Mouse (Mus musculus): ENCODE results near the gene S100a1.

Gene S100a1

DNA sequence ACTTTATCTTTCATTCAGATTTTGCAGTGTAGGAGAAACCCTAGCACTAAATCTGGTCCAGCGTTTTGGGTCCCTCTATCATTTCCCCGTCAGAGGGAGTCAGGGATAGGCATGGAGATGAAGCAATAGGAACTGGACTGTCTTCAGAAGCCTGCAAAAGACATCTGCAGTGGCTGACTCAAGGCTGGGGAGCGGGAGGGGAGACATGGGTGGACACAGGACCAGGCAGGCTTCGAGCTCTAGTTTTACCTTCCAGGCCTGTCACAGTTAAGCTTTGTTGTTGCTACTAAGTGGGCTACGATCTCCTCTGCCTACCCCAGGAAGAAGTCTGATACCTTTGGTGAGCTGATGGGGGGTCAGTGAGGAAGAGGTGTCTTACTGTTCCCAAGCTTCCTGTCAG, 1.9 kb downstream of the S100a1 start:
- DNase-seq (ENCODE audit: low read depth, low spot score), result no peak

- DNase-seq (ENCODE audit: low read depth, low spot score), result no peak
These were observed 4.5 kb downstream of the S100a1 start for GRCm38 (mm10) chr3:90509747-90510123.

DNA sequence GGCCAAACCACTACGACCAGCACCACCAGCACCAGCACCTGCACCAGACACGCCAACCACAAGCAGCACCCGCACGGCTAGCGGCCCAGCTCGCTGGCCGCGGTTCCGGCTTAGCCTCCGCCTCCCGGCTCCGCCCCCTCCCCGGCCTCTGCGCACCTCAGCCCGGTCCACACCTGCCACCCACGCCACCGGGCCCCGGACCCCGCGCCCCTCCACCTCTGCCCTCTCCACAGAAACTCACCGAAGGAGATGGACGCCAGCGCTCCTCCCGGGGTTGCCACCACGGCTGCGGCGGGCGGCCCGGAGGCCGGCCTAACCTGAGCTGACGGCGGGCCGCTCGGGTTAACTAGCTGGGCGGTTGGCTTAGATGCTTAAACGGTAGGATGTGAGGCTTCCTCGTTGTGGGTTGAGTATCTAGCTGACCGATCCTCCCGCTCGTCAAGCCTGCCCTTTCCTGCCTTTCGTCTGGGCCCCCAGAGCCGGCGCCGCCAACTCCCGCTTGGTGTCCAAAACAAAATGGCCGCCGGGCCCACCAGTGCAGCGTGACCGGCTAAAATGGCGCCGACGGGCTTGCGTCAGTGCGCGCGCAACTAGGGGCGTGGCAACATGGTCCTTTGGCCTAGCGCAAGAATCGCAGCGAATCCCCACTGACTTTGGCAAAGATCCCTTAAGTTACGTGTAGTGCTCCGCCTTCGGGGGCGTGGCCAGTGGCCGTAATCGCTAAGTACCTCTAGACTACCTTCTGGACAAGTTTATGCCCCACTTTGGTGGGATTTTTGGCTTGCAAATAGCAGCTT, 5.0 kb downstream of the S100a1 start, which contains the start of gene Chtop:
Chtop (minus strand) TSS at position 549 of the 797 bp plus-strand sequence.
- peak; percentile 99 for DNase-seq (ENCODE audit: low read depth, low spot score)

DNA sequence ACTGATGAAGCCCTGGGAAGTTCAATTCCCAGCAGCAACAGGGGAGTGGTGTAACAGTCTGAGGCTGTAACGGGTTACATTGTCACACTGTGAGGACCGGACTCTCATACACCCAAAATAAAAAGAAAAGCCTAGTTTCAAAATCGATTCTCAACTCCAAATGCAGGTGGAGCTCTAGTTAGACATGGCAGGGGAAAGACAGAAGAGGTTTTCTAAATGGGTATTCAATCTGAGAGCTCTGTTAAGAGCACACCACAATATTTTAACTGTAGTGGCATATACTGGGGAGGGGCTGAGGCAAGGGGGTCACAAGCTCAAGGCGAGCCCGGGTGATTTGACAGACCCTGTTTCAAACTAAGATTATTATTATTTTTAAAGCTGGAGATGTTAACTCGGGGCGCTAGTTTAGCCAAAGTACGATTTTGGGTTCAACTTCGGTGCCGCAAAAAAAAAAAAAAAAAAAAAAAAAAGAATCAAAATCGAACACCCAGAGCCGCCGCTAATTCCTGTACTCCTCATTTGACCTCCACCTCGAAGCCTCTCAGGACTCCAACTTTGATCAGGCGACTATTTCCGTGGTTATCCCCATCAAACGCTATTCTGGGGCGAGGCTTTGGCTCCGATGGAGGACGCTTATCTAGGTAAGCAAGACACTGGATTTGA, 5.8 kb downstream of the S100a1 start:
- peak; percentile 29 for DNase-seq (ENCODE audit: low read depth, low spot score)

DNA sequence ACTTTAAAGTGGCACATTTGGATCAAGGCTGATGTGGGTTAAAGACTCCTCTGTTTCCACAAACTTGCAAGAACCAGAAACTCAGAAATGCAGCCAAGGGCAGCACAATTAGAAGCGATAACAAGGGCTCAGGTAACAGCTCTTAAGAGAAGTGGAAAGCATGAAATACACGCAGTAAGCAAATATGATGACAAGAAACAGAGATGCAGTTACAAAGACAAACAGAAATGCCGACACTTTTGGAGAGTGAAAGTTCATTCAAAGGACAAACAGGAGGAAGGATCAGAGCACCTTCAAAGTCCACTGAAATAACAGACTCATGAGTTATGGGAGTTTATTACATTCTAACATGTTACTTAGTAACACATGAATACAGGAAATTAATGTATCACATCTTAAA, 7.8 kb downstream of the S100a1 start:
- DNase-seq (ENCODE audit: low read depth, low spot score), result no peak

GRCm38 (mm10) chr3:90505216-90505615, 9.0 kb downstream of the S100a1 start:
- no peak for DNase-seq (ENCODE audit: low read depth, low spot score)

DNA sequence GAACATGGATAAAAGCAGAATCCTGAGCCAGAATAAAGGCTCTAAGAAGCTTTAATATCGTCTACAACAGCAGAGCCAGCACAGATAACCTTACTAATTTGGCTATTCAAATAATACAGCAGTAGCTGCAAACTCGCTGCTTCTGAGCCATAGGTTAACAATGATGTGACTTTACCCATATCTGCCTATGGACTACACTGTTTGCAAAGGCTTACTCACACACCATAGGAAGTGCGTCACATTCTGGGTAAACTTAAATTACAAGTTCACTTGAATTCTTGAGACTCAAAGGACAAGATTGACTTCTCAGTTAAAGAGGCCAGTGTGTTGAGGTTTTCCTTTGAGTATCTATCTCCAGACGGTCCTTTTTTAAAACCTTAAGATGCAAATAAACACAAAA, 10.7 kb downstream of the S100a1 start:
- DNase-seq (ENCODE audit: low read depth, low spot score), result no peak

GRCm38 (mm10) chr3:90497597-90497996, 16.6 kb downstream of the S100a1 start:
- no peak for DNase-seq (ENCODE audit: low read depth, low spot score)

DNA sequence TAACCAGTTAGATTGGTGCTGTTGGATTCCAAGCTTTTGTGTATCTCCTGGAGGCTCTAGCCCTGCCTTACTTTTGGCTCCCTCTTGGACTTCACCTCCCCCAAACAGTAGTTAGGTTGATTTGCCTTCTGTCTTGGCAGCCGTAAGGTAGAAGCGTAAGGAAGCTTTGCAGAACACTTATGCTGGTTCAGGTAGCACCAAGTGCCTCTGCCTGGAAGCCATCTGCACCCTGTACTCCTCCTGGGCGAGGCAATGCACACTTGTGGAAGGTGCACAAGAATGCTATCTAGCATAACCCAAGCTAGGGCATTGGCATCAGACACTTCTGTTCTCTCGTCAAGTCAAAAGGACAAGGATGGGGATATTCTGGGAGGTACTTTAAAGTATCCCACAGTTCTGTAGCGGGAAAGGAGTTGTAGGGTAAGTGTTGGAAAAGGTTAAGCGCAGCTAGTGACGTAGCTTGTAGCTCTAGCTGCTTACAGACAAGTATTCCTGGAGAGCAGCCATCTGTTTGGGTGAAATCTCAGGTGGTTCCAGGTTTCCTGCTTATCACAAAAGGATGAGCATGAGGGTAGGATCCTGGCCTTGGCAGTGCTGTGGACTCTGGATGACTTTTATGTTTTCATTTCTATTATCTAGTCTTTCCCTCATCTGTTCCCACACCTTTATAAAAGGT, 18.2 kb downstream of the S100a1 start:
- DNase-seq (ENCODE audit: low read depth, low spot score), result no peak

DNA sequence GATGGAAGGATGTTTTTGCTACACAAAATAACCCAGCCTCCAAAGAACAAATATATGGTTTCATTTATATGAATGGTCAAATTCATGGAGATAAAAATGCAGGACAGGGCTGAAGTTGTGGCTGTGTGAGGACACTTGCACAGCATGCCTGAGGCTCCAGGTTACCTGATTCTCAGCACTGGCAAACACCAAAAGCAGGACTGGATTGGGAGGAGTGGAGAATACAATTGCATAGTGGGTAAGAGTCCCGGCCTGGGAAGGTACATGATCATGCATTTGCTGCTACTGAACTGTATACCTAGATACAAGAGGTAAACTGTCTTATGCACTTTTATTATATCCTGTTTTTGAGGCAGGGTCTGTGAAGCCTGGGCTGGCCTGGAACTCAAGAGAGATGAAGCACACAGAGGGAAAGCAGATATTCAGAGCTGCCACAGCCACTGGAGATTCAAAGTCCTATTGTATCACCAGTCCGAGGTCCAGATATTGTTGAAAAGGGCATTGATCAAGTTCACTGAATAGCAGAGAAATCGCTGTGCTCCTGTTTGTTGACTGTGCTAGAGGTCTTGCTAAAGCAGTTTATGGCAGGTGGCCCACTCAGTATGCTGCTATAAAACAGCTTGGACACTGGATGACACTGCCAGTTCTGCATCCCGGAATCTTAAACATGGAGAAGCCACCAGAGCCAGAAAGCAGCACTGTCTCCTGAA, 20.2 kb downstream of the S100a1 start:
- peak; percentile 26 for DNase-seq (ENCODE audit: low read depth, low spot score)

- DNase-seq (ENCODE audit: low read depth, low spot score), result peak; percentile 79
These were observed 22.8 kb downstream of the S100a1 start for GRCm38 (mm10) chr3:90491350-90491749.

DNA sequence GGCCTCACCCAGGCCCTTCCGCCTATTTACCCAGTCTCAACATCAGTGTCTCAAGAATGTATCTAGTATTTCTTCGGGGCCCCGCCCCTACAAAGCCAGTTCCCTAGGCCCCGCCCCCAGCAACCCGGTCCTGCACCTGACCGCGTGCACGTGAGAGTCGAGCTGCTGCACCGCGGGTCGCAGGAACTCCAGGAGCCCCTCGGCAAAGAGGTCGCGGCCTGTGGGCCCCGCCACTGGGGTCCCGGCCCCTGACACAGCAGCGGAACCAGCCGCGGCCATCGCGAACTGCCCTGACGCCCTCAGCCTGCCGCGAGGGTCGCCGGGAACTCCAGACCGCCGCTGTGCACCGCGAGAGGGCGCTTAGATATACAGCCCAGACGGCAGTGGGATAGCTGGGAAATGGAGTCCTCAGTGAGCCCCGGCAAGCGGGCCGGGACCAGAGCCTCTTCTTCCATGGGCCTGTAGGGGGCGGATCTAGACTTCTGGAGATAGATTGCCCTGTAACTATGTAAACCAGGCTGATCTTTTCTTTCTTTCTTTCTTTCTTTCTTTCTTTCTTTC, 23.4 kb downstream of the S100a1 start, which contains the start of gene Snapin:
Snapin (minus strand) TSS at position 338 of the 561 bp plus-strand sequence.
- DNase-seq (ENCODE audit: low read depth, low spot score), result peak; percentile 96

DNA sequence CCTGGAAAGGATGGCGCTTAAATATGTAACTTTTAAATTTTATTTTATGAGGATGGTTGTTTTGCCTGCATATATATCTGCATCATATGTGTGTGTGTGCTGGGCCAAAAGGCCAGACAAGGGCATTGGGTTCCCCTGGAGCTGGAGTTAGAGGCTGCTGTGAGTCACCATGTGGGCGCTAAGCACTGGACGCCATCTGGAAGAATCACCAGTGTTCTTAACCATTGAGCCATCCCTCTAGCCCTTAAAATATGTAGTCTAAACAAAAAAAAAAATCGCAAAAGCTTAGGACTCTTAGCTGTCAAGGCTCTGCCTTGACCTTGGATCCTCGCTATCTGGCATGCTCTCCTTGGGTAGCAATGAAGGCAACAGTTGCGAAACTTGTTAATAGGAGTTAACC, 25.6 kb downstream of the S100a1 start:
- no peak for DNase-seq (ENCODE audit: low read depth, low spot score)

GRCm38 (mm10) chr3:90486998-90487397, 27.2 kb downstream of the S100a1 start:
- DNase-seq (ENCODE audit: low read depth, low spot score), result no peak

DNA sequence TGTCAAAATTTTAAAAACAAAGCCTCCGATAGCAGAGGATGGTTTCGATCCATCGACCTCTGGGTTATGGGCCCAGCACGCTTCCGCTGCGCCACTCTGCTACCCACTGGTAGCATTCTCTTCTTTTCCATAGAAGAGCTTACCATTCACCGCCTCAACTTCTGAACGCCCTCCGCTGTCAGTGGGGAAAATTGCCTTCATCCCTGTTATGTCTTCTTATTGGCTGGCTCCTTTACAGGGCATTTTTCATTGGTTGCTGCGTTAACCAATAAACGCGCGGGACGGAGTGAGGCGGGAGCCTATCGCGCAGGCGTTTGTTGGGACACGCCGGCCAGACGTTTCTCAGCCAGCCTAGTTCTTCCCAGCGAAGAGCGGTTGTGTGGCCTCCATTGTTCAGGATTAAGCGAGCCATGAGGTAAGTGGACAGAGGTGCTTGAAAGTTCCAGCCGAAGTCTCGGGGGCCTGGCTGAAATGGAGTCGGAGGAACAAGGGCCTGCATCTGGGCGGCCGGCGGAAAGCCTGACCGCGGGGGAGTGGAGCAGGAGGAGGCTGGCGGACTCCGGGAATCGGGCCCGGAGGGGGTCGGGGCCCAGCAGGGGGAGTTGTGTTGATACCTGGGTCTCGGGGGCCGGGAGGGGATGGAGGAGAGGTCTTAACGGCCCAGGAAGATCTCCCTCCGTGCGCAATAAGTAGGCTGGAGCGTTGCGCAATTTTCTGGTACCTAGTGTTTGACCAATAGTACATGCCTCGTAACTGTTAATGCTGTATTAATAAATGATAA, 38.2 kb downstream of the S100a1 start, which contains the start of gene Ilf2:
Ilf2 (plus strand) TSS at position 296 of the 781 bp plus-strand sequence.
- peak; percentile 99 for DNase-seq (ENCODE audit: low read depth, low spot score)

DNA sequence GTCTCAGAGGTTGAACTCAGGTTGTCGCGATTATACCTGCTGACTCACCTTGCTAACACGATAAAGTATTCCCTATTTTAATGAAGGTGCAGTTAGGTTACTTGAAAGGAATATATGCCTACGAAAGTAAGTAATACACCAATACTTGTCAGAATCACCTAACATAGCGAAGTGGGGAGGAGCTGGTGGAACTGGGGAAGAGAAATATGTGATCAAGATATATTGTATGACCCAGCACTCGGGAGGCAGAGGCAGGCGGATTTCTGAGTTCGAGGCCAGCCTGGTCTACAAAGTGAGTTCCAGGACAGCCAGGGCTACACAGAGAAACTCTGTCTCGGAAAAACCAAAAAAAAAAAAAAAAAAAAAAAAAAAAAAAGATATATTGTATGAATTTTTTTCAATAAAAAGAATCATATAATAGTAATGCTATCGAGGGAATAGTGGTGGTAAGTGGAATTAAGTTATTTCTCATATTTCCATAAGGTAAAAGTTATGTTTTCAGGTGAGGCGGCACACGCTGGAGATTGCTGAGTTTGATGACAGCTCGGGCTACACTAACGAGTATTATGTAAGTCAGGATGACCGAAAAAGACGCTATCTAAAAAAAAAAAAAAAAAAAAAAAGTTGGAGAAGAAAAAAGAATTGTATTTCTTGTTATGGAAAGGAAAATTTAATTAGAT, 38.9 kb downstream of the S100a1 start:
- no peak for DNase-seq (ENCODE audit: low read depth, low spot score)

- peak; percentile 82 for DNase-seq (ENCODE audit: low read depth, low spot score)
These were observed 42.0 kb downstream of the S100a1 start for GRCm38 (mm10) chr3:90472213-90472612.

- no peak for DNase-seq (ENCODE audit: low read depth, low spot score)
These were observed 46.4 kb downstream of the S100a1 start for GRCm38 (mm10) chr3:90467618-90468300.

DNA sequence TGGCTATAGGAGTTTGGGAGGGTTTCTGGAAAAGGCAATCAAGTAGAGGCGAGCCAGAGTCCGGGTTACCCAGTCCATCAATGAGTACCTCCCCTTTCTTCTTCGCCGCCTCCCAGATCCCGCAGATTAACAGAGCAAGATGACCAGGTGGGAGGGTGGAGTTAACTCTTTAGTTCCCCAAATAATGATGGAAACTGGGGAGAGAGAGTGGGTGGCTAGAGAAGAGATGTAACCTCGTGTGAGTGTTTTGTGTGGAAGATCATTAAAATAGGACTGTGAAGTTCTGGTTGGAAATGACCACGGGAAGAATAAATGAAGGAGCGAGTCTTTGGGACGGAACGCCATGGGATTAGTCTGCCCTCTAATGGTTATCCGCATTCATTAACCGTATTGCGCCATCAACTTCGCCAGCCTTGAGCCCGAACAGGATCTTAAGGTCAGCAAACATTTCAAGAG, 47.9 kb downstream of the S100a1 start:
- DNase-seq (ENCODE audit: low read depth, low spot score), result peak; percentile 90
